Mouse (Mus musculus) bone marrow macrophage, adult 2 months (primary cell): ENCODE results near the gene Cgas.

Source experiments
- CTCF ChIP-seq: IDR thresholded peaks from 2 replicates; pipeline ENCODE4 v1.5.1; 2012; ENCODE audit warnings: low read depth, mild to moderate bottlenecking, low read length, moderate library complexity
- POLR2A ChIP-seq: IDR thresholded peaks from 2 replicates; pipeline ENCODE4 v1.6.1; 2012; ENCODE audit warnings: mild to moderate bottlenecking, low read depth, low read length, borderline replicate concordance

DNA sequence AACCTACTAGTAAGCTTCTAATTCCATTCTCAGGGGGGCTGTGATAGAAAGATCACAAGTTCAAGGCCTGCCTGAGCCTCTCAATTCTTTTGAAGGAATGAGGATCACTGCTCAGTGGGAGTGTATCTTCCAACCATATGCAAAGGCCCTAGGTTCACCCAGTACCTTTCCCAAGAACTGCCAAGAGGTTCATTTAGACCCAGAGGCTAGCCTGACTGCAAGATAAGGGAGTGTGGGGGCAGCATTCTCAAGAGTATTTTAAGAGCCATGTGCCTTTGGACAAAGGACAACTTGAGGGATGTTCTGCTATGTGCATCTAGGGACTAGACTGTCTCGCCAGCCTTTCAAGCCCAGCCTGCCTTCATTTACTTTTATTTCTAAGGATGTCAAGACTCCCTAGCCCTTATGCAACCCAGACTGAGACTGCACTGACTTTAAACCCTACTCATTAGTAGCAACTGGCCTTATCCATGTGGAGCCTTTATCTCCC, 33.5 kb upstream of the Cgas start:
- no peak for TF ChIP-seq CTCF
- TF ChIP-seq POLR2A: no peak
